12 mouse cellular contexts compared by ENCODE assay signal in the genomic region with DNA sequence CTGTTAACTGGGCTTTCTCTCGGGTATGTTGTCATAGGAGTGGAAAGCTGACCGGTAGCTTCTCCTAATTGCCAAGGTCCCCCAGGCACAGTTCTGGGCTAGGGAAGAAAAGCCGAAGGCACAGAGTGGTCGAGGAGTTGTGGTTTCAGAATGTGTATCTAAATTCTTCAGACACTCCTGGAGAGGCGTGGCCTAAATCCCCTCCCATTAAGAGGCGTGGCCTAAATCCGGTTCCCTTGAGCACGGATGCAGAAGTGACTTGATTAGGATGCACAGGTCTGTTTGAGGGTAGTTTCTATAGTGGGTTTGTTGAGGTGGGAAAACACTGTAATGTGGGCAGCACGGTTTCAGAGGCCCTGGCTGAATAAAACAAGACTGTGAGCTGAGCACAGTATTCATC.
DNase-seq lines count a peak whose midpoint lies in the region; ATAC-seq and TF ChIP-seq lines count a peak whose summit lies in the region.
"Had no signal": no experiment of that assay in that cellular context is flagged by ENCODE, and none has a peak within 500 bp of the region (broad histone marks: within the 10 kb centered on the region; RNA-seq: fewer than 3 reads in every experiment).

No protein-coding gene starts in this region.

- no peaks in the 10 kb centered on the region for H3K9me3 ChIP-seq in midbrain, embryonic 11.5 days (ENCODE audit: control insufficient read depth, low read length)
- H3K9me3 ChIP-seq in midbrain, embryonic 10.5 days (replicated peaks), result no peaks in the 10 kb centered on the region
- no peaks in the 10 kb centered on the region for H3K9me3 ChIP-seq in forebrain, embryonic 16.5 days (ENCODE audit: control insufficient read depth, low read length)
- H3K9me3 ChIP-seq: midbrain, embryonic 12.5 days had no signal

- WGBS in midbrain, embryonic 11.5 days, result 67% methylated on average over 9 of the region's 9 CpGs
- 75% methylated on average over 9 of the region's 9 CpGs for WGBS in midbrain, embryonic 10.5 days
- 35% methylated on average over 9 of the region's 9 CpGs for WGBS in spleen, adult 2 months
- WGBS in forebrain, embryonic 16.5 days, result 63% methylated on average over 9 of the region's 9 CpGs

- H3K4me1 ChIP-seq in midbrain, embryonic 11.5 days (ENCODE audit: control insufficient read depth, insufficient read depth, low read length), result no peaks in the 10 kb centered on the region
- no peaks in the 10 kb centered on the region for H3K4me1 ChIP-seq in midbrain, embryonic 10.5 days
- H3K4me1 ChIP-seq in spleen, adult 2 months (ENCODE audit: control insufficient read depth, insufficient read depth, insufficient read length), result peaks cover 8% of the 10 kb centered on the region; the same call in 1 of the 2 replicates
- H3K4me1 ChIP-seq in forebrain, embryonic 16.5 days (replicated peaks; ENCODE audit: control insufficient read depth, insufficient read depth, low read length), result 0 out of 2 replicates have a peak, but pooled peaks cover 5% of the 10 kb centered on the region

- no peaks in the 10 kb centered on the region for H3K36me3 ChIP-seq in midbrain, embryonic 11.5 days (ENCODE audit: control insufficient read depth, insufficient read depth, low read length)
- H3K36me3 ChIP-seq in midbrain, embryonic 10.5 days, result no peaks in the 10 kb centered on the region
- H3K36me3 ChIP-seq in spleen, adult 2 months (ENCODE audit: control insufficient read depth, insufficient read depth, low read length), result no peaks in the 10 kb centered on the region
- no peaks in the 10 kb centered on the region for H3K36me3 ChIP-seq in forebrain, embryonic 16.5 days (ENCODE audit: control insufficient read depth, insufficient read depth)
- H3K36me3 ChIP-seq: midbrain, embryonic 12.5 days had no signal

- no peak overlapping the region for H3K4me3 ChIP-seq in midbrain, embryonic 11.5 days (ENCODE audit: low read depth, low read length)
- no peak overlapping the region for H3K4me3 ChIP-seq in midbrain, embryonic 10.5 days
- no peak overlapping the region for H3K4me3 ChIP-seq in spleen, adult 2 months (ENCODE audit: extremely low read depth, insufficient read depth, insufficient read length)
- no peak overlapping the region for H3K4me3 ChIP-seq in forebrain, embryonic 16.5 days (replicated peaks; ENCODE audit: low read length)
- H3K4me3 ChIP-seq: erythroblast, embryonic 14.5 days; gastrocnemius, adult 2 months; midbrain, embryonic 12.5 days had no signal

- H3K27ac ChIP-seq in midbrain, embryonic 11.5 days (ENCODE audit: low read depth, low read length), result no peak overlapping the region
- H3K27ac ChIP-seq in midbrain, embryonic 10.5 days (replicated peaks), result no peak overlapping the region
- H3K27ac ChIP-seq in spleen, adult 2 months (ENCODE audit: insufficient read depth, low read length), result no peak overlapping the region
- H3K27ac ChIP-seq in forebrain, embryonic 16.5 days (ENCODE audit: low read length), result no peak overlapping the region
- H3K27ac ChIP-seq: gastrocnemius, adult 2 months; hindbrain, embryonic 14.5 days; midbrain, embryonic 12.5 days had no signal

- peak; percentile 14 for DNase-seq in CD4-positive, CD25-positive, alpha-beta regulatory T cell, adult 2 months (ENCODE audit: low read depth, low spot score)
- DNase-seq in midbrain, embryonic 11.5 days (ENCODE audit: low spot score, missing footprints), result peak; percentile 33
- no peak for DNase-seq in midbrain, embryonic 10.5 days (ENCODE audit: low spot score)
- peak; percentile 9 for DNase-seq in c-Kit-positive CD71-negative TER-119-negative erythroid progenitor cells, embryonic 14.5 days (ENCODE audit: low read depth)
- peak; percentile 21 to 40 for DNase-seq in spleen, adult 2 months (ENCODE audit: low read depth in 1 of 2, low spot score in 2 of 2)
- DNase-seq in right cerebral cortex, postnatal 10 days (ENCODE audit: low spot score in 2 of 2), result no peak
- DNase-seq: gastrocnemius, adult 2 months had no signal

- no peaks in the 10 kb centered on the region for H3K27me3 ChIP-seq in midbrain, embryonic 11.5 days (ENCODE audit: control insufficient read depth, insufficient read depth, low read length)
- no peaks in the 10 kb centered on the region for H3K27me3 ChIP-seq in midbrain, embryonic 10.5 days (ENCODE audit: low read depth, poor library complexity, severe bottlenecking)
- H3K27me3 ChIP-seq in spleen, adult 2 months (ENCODE audit: control insufficient read depth, insufficient read depth, low read length), result no peaks in the 10 kb centered on the region
- H3K27me3 ChIP-seq in forebrain, embryonic 16.5 days (replicated peaks; ENCODE audit: control insufficient read depth, insufficient read depth, low read length), result no peaks in the 10 kb centered on the region
- H3K27me3 ChIP-seq: midbrain, embryonic 12.5 days had no signal

- ATAC-seq in CD4-positive, CD25-positive, alpha-beta regulatory T cell, adult 4 months, result no peak
- no peak for ATAC-seq in midbrain, embryonic 11.5 days (ENCODE audit: low FRiP score)
- ATAC-seq in forebrain, embryonic 16.5 days, result no peak

- TF ChIP-seq CTCF in spleen, adult 2 months (IDR thresholded peaks at IDR 0.05; ENCODE audit: extremely low read depth, insufficient read depth, insufficient read length, insufficient replicate concordance), result no peak

- no peak overlapping the region for H3K9ac ChIP-seq in midbrain, embryonic 11.5 days (ENCODE audit: low read length)
- H3K9ac ChIP-seq in forebrain, embryonic 16.5 days (replicated peaks; ENCODE audit: low read depth, low read length), result no peak overlapping the region
- H3K9ac ChIP-seq: hindbrain, embryonic 14.5 days; midbrain, embryonic 12.5 days had no signal

- no peak for TF ChIP-seq POLR2A in spleen, adult 2 months (IDR thresholded peaks at IDR 0.05; ENCODE audit: low read depth, low read length)

- H3K4me2 ChIP-seq in midbrain, embryonic 11.5 days, result no peak overlapping the region
- no peak overlapping the region for H3K4me2 ChIP-seq in forebrain, embryonic 16.5 days (ENCODE audit: low read length)
- H3K4me2 ChIP-seq: hindbrain, embryonic 14.5 days; midbrain, embryonic 12.5 days had no signal

Comparison
In these comparisons a context has a peak if more than half of its experiments do, and no peak if none do; other contexts are left out.
1. DNase-seq: peak in CD4-positive, CD25-positive, alpha-beta regulatory T cell, adult 2 months (single experiment), midbrain, embryonic 11.5 days (single experiment), c-Kit-positive CD71-negative TER-119-negative erythroid progenitor cells, embryonic 14.5 days (single experiment) and spleen, adult 2 months (2 of 2); none in midbrain, embryonic 10.5 days (single experiment) and right cerebral cortex, postnatal 10 days (0 of 2).